Mouse (Mus musculus) heart, adult 9 months (tissue): ENCODE data around the gene Ptprm.

Experiments
- DNase-seq, 2 experiments: peaks; one replicate each; pipeline ENCODE4 v3.0.0; 2022; ENCODE audit warnings: low spot score in 2 of 2

Gene Ptprm

GRCm38 (mm10) chr17:66880969-66881701, 473.1 kb downstream of the Ptprm start:
- DNase-seq = no peak

- DNase-seq = no peak
These were observed 475.1 kb downstream of the Ptprm start for GRCm38 (mm10) chr17:66879151-66879550.

GRCm38 (mm10) chr17:66877582-66877981, 476.7 kb downstream of the Ptprm start:
- DNase-seq = no peak

- DNase-seq = no peak
These were observed 479.4 kb downstream of the Ptprm start for GRCm38 (mm10) chr17:66874810-66875209.

GRCm38 (mm10) chr17:66871396-66871795, 482.9 kb downstream of the Ptprm start:
- no peak for DNase-seq

- no peak for DNase-seq
These were observed 484.7 kb downstream of the Ptprm start for GRCm38 (mm10) chr17:66869581-66870002.

- DNase-seq = no peak
These were observed 489.8 kb downstream of the Ptprm start for GRCm38 (mm10) chr17:66864441-66864840.

- peak in 1 of 2 experiments; percentile 21 for DNase-seq
These were observed 492.7 kb downstream of the Ptprm start for GRCm38 (mm10) chr17:66861557-66861956.

- no peak for DNase-seq
These were observed 495.5 kb downstream of the Ptprm start for GRCm38 (mm10) chr17:66858757-66859156.

- DNase-seq = no peak
These were observed 501.8 kb downstream of the Ptprm start for GRCm38 (mm10) chr17:66852496-66852895.

GRCm38 (mm10) chr17:66847011-66847410, 507.2 kb downstream of the Ptprm start:
- peak in 1 of 2 experiments; percentile 20 for DNase-seq

GRCm38 (mm10) chr17:66822347-66822746, 531.9 kb downstream of the Ptprm start:
- no peak for DNase-seq

GRCm38 (mm10) chr17:66817380-66817779, 536.9 kb downstream of the Ptprm start:
- no peak for DNase-seq

- no peak for DNase-seq
These were observed 538.3 kb downstream of the Ptprm start for GRCm38 (mm10) chr17:66815921-66816320.

GRCm38 (mm10) chr17:66813786-66814185, 540.5 kb downstream of the Ptprm start:
- no peak for DNase-seq

GRCm38 (mm10) chr17:66813346-66813745, 540.9 kb downstream of the Ptprm start:
- no peak for DNase-seq

- DNase-seq = peak in 1 of 2 experiments; percentile 37
These were observed 544.5 kb downstream of the Ptprm start for GRCm38 (mm10) chr17:66809786-66810185.

GRCm38 (mm10) chr17:66808186-66808585, 546.1 kb downstream of the Ptprm start:
- DNase-seq = no peak

- DNase-seq = no peak
These were observed 552.2 kb downstream of the Ptprm start for GRCm38 (mm10) chr17:66801831-66802687.

GRCm38 (mm10) chr17:66800231-66800630, 554.0 kb downstream of the Ptprm start:
- no peak for DNase-seq

- no peak for DNase-seq
These were observed 568.1 kb downstream of the Ptprm start for GRCm38 (mm10) chr17:66786166-66786565.

- no peak for DNase-seq
These were observed 568.7 kb downstream of the Ptprm start for GRCm38 (mm10) chr17:66785586-66785985.

- peak; percentile 12 to 15 for DNase-seq
These were observed 570.7 kb downstream of the Ptprm start for GRCm38 (mm10) chr17:66783601-66784000.
